Mouse (Mus musculus): ENCODE measurements around the gene Nedd4. TPM values are rescaled to one million over a fixed set of nuclear protein-coding genes. Genes with fewer than 3 reads are reported as not detected.

Gene Nedd4
- polyA plus RNA-seq, 1 experiment from 2014 or later, result 579 TPM

DNA sequence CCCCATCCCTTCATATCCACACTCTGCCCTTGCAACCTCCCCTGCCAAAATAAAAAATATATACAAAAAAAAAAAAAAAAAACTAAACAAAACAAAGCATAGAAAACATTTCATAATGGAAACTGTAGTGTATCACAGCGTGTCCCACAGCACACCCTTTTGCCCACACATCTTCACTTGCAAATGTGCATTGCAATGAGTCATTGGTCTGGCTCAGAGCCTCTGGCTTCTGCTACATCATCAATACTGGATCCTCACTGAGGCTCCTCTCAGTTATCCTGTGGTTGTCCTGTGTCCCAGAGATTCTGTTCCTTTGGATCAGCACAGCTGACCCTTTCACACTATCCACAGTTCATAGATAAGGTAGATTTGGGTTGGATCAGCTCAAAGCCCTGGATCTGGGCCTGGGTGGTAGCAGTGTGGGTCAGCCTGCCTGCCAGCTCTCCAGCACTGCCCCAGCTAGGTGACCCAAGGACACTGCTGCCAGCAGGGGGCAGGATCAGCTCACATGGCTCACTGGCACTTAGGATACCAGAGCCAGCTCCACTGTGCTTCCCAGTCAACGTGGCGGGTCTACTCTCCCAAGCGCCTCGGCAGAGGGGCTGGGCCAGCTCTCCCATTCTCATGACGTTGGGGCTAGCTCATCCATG, 7.4 kb upstream of the Nedd4 start:
- peak overlapping the region; percentile 35; the same call in 1 of the 2 replicates for H3K27ac ChIP-seq
- H3K9me3 ChIP-seq, result no peaks in the 10 kb centered on the region
- H3K4me3 ChIP-seq, result no peak overlapping the region
- no peak overlapping the region for H3K4me2 ChIP-seq
- H3K36me3 ChIP-seq, result no peaks in the 10 kb centered on the region
- peaks cover 34% of the 10 kb centered on the region for H3K4me1 ChIP-seq
- H3K27me3 ChIP-seq, result no peaks in the 10 kb centered on the region
- H3K9ac ChIP-seq, result no peak overlapping the region
- ATAC-seq (ENCODE audit: insufficient number of reproducible peaks, low FRiP score, low TSS enrichment, low read depth), result no peak
- WGBS, result 72% methylated on average over 6 of the region's 6 CpGs

DNA sequence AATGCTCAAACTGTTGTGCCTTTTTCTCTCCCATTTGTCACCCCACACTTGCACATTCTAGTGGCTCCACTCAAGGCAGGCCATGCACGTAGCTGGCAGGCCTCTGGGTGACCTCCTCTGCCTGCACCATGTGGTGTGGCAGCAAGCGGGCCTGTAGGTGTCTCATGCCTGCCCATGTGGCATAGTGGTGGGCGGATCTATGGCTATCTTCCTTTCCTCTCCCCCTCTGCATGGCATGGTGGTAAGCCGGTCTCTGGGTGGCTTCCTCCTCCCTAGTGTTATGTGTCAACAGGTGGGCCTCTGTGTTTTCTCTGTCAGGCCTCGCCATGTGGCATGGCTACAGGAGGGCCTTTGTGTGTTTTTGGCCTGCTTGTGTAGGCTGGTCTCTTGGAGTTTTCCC, 6.5 kb upstream of the Nedd4 start:
- peak overlapping the region; percentile 35 for H3K27ac ChIP-seq
- no peaks in the 10 kb centered on the region for H3K9me3 ChIP-seq
- H3K27me3 ChIP-seq, result no peaks in the 10 kb centered on the region
- H3K36me3 ChIP-seq, result no peaks in the 10 kb centered on the region
- 0 out of 2 replicates have a peak, but pooled peaks have one; percentile 26 for ATAC-seq (ENCODE audit: insufficient number of reproducible peaks, low FRiP score, low TSS enrichment, low read depth)
- peaks cover 34% of the 10 kb centered on the region for H3K4me1 ChIP-seq
- no peak overlapping the region for H3K4me2 ChIP-seq
- WGBS, result 61% methylated on average over 5 of the region's 5 CpGs
- H3K9ac ChIP-seq, result no peak overlapping the region
- no peak overlapping the region for H3K4me3 ChIP-seq

- ATAC-seq (ENCODE audit: insufficient number of reproducible peaks, low FRiP score, low TSS enrichment, low read depth), result no peak
- no peak overlapping the region for H3K4me2 ChIP-seq
- peaks cover 37% of the 10 kb centered on the region for H3K4me1 ChIP-seq
- H3K9ac ChIP-seq, result no peak overlapping the region
- H3K4me3 ChIP-seq, result no peak overlapping the region
- H3K27me3 ChIP-seq, result no peaks in the 10 kb centered on the region
- H3K9me3 ChIP-seq, result no peaks in the 10 kb centered on the region
- 0 out of 2 replicates have a peak overlapping the region, but pooled peaks have one; percentile 40 for H3K27ac ChIP-seq
- 47% methylated on average over 4 of the region's 4 CpGs for WGBS
- H3K36me3 ChIP-seq, result no peaks in the 10 kb centered on the region
These were observed 5.7 kb upstream of the Nedd4 start for GRCm38 (mm10) chr9:72656491-72656890.

DNA sequence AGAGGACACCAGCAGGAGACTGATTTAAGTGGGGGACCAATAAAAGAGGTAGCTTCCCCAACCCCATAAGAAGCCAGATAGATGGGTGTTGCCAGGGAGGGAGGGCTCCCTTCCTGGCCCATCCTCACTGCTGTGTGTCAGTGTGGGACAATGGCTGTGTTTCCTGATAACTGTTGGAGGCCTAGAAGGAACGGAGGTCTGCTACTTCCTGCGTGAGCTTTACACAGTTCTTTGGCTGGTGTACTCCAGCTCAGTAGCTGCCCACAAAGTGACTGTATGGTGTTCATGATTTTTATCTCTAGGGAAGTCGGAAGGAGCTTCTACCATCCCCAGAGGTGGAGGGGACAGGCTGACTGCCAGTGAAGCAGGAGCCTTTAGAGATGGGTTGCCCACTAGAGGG, 5.2 kb upstream of the Nedd4 start:
- no peak overlapping the region for H3K9ac ChIP-seq
- H3K4me2 ChIP-seq, result no peak overlapping the region
- H3K27me3 ChIP-seq, result no peaks in the 10 kb centered on the region
- WGBS, result 69% methylated on average over 3 of the region's 3 CpGs
- ATAC-seq (ENCODE audit: insufficient number of reproducible peaks, low FRiP score, low TSS enrichment, low read depth), result no peak
- no peak overlapping the region for H3K4me3 ChIP-seq
- no peaks in the 10 kb centered on the region for H3K9me3 ChIP-seq
- H3K27ac ChIP-seq, result peak overlapping the region; percentile 40
- H3K36me3 ChIP-seq, result no peaks in the 10 kb centered on the region
- H3K4me1 ChIP-seq, result peaks cover 37% of the 10 kb centered on the region

- 67% methylated on average over 1 of the region's 1 CpGs for WGBS
- Histone ChIP-seq H3K4me1 (peaks cover 31% of the 10 kb centered on the region), H3K27ac (no peak overlapping the region), H3K9ac (no peak overlapping the region), H3K27me3 (no peaks in the 10 kb centered on the region), H3K9me3 (no peaks in the 10 kb centered on the region), H3K36me3 (no peaks in the 10 kb centered on the region), H3K4me2 (no peak overlapping the region), H3K4me3 (no peak overlapping the region)
- ATAC-seq (ENCODE audit: insufficient number of reproducible peaks, low FRiP score, low TSS enrichment, low read depth), result no peak
These were observed 4.5 kb upstream of the Nedd4 start for GRCm38 (mm10) chr9:72657694-72658093.

DNA sequence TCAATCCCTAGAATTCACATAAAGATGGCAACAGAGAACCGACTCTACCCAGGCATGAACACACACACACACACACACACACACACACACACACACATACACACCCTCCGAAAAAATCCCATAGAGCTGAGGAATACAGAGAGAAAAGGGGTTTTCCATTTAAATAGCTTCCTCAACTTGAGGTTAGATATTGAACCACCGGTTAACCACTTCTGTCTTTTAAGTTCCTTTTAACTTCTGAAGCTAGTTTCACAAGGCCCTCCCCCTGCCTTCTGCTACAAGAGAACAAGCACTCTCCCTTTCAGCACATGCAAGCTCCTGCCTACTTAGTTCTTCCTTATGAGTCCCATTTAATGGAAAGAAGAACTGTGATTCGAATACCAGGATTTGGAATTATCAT, 2.0 kb upstream of the Nedd4 start:
- WGBS, result 62% methylated on average over 4 of the region's 4 CpGs
- peaks cover 8% of the 10 kb centered on the region for H3K36me3 ChIP-seq
- H3K4me1 ChIP-seq, result peaks cover 30% of the 10 kb centered on the region
- no peak for ATAC-seq (ENCODE audit: insufficient number of reproducible peaks, low FRiP score, low TSS enrichment, low read depth)
- H3K9me3 ChIP-seq, result no peaks in the 10 kb centered on the region
- H3K27ac ChIP-seq, result peak overlapping the region; percentile 33; the same call in 1 of the 2 replicates
- no peak overlapping the region for H3K4me3 ChIP-seq
- H3K9ac ChIP-seq, result no peak overlapping the region
- H3K4me2 ChIP-seq, result no peak overlapping the region
- H3K27me3 ChIP-seq, result no peaks in the 10 kb centered on the region

GRCm38 (mm10) chr9:72660911-72661310, 1.2 kb upstream of the Nedd4 start:
- Histone ChIP-seq H3K9me3 (no peaks in the 10 kb centered on the region), H3K36me3 (peaks cover 14% of the 10 kb centered on the region), H3K4me3 (no peak overlapping the region), H3K4me2 (no peak overlapping the region), H3K27me3 (no peaks in the 10 kb centered on the region), H3K9ac (no peak overlapping the region), H3K27ac (peak overlapping the region; percentile 99), H3K4me1 (peaks cover 32% of the 10 kb centered on the region)
- 40% methylated on average over 1 of the region's 1 CpGs for WGBS
- ATAC-seq (ENCODE audit: insufficient number of reproducible peaks, low FRiP score, low TSS enrichment, low read depth), result no peak

- Histone ChIP-seq H3K4me3 (peak overlapping the region; percentile 90), H3K27me3 (no peaks in the 10 kb centered on the region), H3K27ac (peak overlapping the region; percentile 99), H3K9me3 (no peaks in the 10 kb centered on the region), H3K9ac (peak overlapping the region; percentile 57), H3K4me2 (peak overlapping the region; percentile 72), H3K4me1 (peaks cover 32% of the 10 kb centered on the region), H3K36me3 (peaks cover 14% of the 10 kb centered on the region)
- WGBS, result under 1% methylated on average over 13 of the region's 13 CpGs
- no peak for ATAC-seq (ENCODE audit: insufficient number of reproducible peaks, low FRiP score, low TSS enrichment, low read depth)
These were observed 618 bp upstream of the Nedd4 start for GRCm38 (mm10) chr9:72661561-72661894.

DNA sequence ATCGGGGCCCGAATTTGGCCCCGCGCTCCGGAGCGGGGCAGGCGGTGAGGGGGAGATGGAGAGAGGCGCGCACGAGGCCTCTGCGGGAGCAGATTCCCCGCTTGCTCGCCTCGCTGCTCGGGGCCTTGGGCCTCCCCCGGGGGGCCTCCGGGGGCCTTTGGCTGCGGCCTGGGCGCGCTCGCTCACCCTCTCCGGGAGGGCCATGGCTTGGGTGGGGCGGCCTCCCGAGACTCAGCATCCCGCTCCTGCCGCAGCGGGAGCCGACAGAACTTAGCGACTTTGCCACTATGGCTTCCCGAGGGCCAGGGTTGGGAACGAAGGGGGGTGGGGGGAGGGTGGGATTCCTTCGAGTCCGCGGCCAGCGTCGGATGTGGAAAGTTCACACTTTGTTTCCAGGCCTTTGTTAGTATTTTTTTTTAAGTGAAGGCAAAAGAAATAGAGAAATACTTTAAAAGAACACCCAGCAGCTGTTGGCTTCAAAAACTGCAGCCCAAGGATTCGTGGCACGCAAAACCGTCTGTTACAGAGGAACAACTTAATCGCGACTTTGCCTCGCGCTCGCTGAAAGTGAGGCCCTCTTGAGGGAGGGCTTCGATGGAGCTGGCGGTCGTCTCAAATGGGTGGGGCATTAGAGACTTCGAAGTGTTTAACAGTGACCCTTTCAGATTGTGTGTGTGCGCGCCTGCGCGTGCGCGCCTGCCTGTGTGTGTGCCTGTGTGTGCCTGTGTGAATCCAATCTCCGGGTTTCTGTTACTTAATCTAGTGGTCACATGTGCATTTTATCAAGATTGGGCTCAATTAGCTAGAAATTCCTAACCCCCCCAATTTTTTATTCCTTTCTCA, 766 bp downstream of the Nedd4 start:
- Histone ChIP-seq H3K4me1 (peaks cover 37% of the 10 kb centered on the region), H3K27ac (peak overlapping the region; percentile 99), H3K9me3 (no peaks in the 10 kb centered on the region), H3K27me3 (no peaks in the 10 kb centered on the region), H3K9ac (peak overlapping the region; percentile 99), H3K4me3 (peak overlapping the region; percentile 90), H3K4me2 (peak overlapping the region; percentile 72), H3K36me3 (peaks cover 26% of the 10 kb centered on the region)
- ATAC-seq (ENCODE audit: insufficient number of reproducible peaks, low FRiP score, low TSS enrichment, low read depth), result peak; percentile 68; the same call in 1 of the 2 replicates
- under 1% methylated on average over 55 of the region's 55 CpGs for WGBS

DNA sequence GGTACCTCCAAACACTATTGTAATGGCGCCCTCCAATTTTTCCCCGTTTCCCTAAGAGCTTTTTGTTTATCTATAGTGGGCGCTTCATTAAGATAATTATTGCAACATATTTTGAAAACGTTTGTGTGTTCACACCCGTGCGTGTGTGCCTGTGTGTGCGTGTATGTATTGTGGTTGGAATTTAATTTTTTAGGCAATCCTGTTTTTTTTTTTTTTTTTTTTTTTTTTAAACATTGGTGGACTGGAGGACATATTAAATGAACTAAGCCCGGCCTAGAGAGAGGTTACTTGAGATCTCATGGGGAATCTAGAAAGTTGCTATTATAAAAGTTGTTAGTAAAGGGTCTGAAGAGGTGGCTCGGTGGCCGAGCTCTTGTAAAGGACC, 1.4 kb downstream of the Nedd4 start:
- H3K4me3 ChIP-seq, result peak overlapping the region; percentile 90
- peaks cover 26% of the 10 kb centered on the region for H3K36me3 ChIP-seq
- WGBS, result 5% methylated on average over 10 of the region's 10 CpGs
- no peak for ATAC-seq (ENCODE audit: insufficient number of reproducible peaks, low FRiP score, low TSS enrichment, low read depth)
- H3K27ac ChIP-seq, result peak overlapping the region; percentile 99
- no peaks in the 10 kb centered on the region for H3K9me3 ChIP-seq
- peak overlapping the region; percentile 99 for H3K9ac ChIP-seq
- H3K4me2 ChIP-seq, result peak overlapping the region; percentile 72
- H3K4me1 ChIP-seq, result peaks cover 37% of the 10 kb centered on the region
- H3K27me3 ChIP-seq, result no peaks in the 10 kb centered on the region

GRCm38 (mm10) chr9:72664409-72665351, 2.5 kb downstream of the Nedd4 start:
- peaks cover 45% of the 10 kb centered on the region for H3K4me1 ChIP-seq
- no peak for ATAC-seq (ENCODE audit: insufficient number of reproducible peaks, low FRiP score, low TSS enrichment, low read depth)
- no peaks in the 10 kb centered on the region for H3K27me3 ChIP-seq
- peak overlapping the region; percentile 99 for H3K9ac ChIP-seq
- H3K4me2 ChIP-seq, result peak overlapping the region; percentile 72
- H3K36me3 ChIP-seq, result peaks cover 35% of the 10 kb centered on the region
- no peaks in the 10 kb centered on the region for H3K9me3 ChIP-seq
- H3K27ac ChIP-seq, result peak overlapping the region; percentile 99
- peak overlapping the region; percentile 90 for H3K4me3 ChIP-seq
- WGBS, result 25% methylated on average over 12 of the region's 12 CpGs
